16 mouse cellular contexts compared by ENCODE assay signal in the genomic region with DNA sequence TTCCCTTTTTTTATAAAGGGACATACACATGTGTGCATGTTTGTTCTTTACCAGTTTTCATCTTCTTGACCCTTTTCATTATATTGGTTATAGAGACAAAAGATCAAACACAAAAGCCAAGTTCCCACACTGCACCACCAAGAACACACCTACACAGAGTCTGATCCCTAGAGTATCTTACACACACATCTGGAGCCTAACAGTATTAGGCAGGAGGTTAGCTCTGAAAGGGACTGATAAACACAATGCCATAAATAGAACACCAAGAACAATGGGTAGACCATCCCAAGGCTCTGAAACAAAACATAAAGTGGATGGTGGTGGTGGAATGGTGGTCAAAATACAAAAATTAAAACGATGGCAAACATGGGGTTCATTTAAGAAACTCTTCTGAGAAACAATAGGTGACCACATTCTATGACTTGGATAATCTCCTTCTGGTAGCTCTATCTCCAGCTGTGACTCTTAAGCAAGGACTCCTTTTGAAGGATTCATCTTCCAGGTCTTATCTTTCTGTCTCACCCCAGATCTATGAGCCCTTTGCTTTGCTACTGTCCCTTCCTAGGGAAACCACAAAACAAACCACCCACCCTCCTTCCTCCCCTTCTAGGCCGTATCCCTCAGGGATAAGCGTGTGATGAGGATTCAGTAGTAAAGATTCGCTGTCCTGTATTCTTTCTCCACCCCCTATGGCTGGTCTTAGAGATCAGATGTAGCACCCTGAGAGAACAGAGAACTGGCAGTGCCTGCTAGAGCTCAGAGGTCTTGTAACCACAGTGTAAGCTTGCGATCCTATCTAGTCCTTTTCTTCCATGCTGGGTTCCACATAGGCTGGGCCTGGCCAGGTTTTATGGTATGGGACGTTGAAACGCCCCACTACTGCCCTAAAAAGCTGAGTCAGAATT.
"Had no signal": no experiment of that assay in that cellular context is flagged by ENCODE, and none has a peak within 500 bp of the region (broad histone marks: within the 10 kb centered on the region; RNA-seq: fewer than 3 reads in every experiment).

No protein-coding gene starts in this region.

- H3K9me3 ChIP-seq: intestine, embryonic 15.5 days; kidney, embryonic 15.5 days; lung, embryonic 15.5 days; midbrain, embryonic 15.5 days had no signal

- H3K9ac ChIP-seq: intestine, embryonic 15.5 days; kidney, embryonic 15.5 days; limb, embryonic 15.5 days; lung, embryonic 15.5 days; midbrain, embryonic 15.5 days; neural tube, embryonic 12.5 days had no signal

- ATAC-seq: intestine, embryonic 15.5 days; midbrain, embryonic 15.5 days had no signal

- H3K27me3 ChIP-seq: intestine, embryonic 15.5 days; kidney, embryonic 15.5 days; limb, embryonic 15.5 days; lung, embryonic 15.5 days; midbrain, embryonic 15.5 days; neural tube, embryonic 12.5 days had no signal

- H3K27ac ChIP-seq: intestine, embryonic 15.5 days; kidney, embryonic 15.5 days; limb, embryonic 15.5 days; lung, embryonic 15.5 days; macrophage; midbrain, embryonic 15.5 days; neural tube, embryonic 12.5 days had no signal

- DNase-seq: kidney, adult 18-20 months; kidney, postnatal 14 days; layer of hippocampus, postnatal 36 days; lung, postnatal 14 days; retina, postnatal 1 day; right cerebral cortex, postnatal 4 days; spleen, adult 18-20 months; thymus, adult 18-20 months; thymus, postnatal 4 days had no signal

- H3K4me3 ChIP-seq: intestine, embryonic 15.5 days; kidney, embryonic 15.5 days; limb, embryonic 15.5 days; lung, embryonic 15.5 days; midbrain, embryonic 15.5 days; neural tube, embryonic 12.5 days had no signal

- H3K4me2 ChIP-seq: intestine, embryonic 15.5 days; kidney, embryonic 15.5 days; limb, embryonic 15.5 days; lung, embryonic 15.5 days; midbrain, embryonic 15.5 days; neural tube, embryonic 12.5 days had no signal

- H3K36me3 ChIP-seq: intestine, embryonic 15.5 days; kidney, embryonic 15.5 days; limb, embryonic 15.5 days; lung, embryonic 15.5 days; midbrain, embryonic 15.5 days; neural tube, embryonic 12.5 days had no signal

- H3K4me1 ChIP-seq: intestine, embryonic 15.5 days; kidney, embryonic 15.5 days; limb, embryonic 15.5 days; lung, embryonic 15.5 days; midbrain, embryonic 15.5 days; neural tube, embryonic 12.5 days had no signal
